Mouse (Mus musculus) olfactory bulb, adult 2 months (tissue): ENCODE results near the gene Aqp8.

ENCODE experiments used
- CTCF ChIP-seq: fragments of 200-500 bp; IDR thresholded peaks from 2 replicates; pipeline ENCODE4 v1.5.1; 2012; ENCODE audit warnings: low read depth, mild to moderate bottlenecking, low read length, moderate library complexity; ENCODE audit not compliant: insufficient read depth
- POLR2A ChIP-seq: fragments of 200-500 bp; IDR thresholded peaks from 2 replicates; pipeline ENCODE4 v1.6.1; 2012; ENCODE audit warnings: mild to moderate bottlenecking, low read depth, low read length, moderate library complexity; ENCODE audit not compliant: insufficient read depth

DNA sequence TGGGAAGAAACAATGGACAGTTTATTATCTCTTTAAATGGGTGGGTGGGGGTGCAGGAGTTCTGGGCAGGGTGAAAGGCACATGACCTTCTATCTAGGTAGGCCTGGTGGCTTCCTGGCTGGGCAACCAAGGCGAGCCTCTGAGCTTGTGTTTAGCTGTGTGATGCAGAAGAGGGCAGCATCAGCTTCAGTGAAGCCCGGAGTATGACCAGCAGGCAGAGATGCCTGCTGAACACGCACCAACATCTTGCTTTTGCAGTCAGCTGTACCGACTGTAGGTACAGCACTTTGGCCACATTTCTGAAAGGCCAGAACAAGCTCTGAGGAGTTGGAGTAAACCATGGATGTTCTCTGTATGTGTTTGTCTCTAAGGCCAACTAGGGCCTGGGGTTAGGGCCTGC lies 1.5 kb downstream of the Aqp8 start:
- TF ChIP-seq CTCF, result no peak
- TF ChIP-seq POLR2A, result no peak
